Mouse (Mus musculus) kidney, adult 8-10 months (tissue): Measurements from ENCODE around the gene Mbd3.

ENCODE experiments used
- DNase-seq, 2 experiments: peaks; one replicate each; pipeline ENCODE4 v3.0.0; 2022

Mbd3 gene

DNA sequence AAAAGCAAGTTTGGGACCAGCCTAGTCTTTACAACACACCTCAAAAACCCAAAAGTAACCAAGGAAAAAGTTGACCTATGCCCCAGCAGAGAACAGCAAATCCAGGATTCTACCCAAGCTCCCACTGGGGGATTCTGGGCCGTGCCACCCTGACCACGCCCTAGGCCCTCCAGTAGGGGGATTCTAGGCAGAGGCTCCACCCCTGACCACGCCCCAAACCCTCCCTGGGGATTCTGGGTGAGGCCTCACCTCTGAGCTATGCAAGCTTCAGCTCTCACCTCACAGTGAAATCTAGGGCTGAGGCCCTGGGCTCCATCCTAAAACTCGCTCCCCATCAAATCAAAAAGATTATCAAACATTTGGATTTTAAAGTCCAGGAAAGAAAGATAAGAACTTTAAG lies 24.2 kb upstream of the Mbd3 start:
- DNase-seq = no peak

DNA sequence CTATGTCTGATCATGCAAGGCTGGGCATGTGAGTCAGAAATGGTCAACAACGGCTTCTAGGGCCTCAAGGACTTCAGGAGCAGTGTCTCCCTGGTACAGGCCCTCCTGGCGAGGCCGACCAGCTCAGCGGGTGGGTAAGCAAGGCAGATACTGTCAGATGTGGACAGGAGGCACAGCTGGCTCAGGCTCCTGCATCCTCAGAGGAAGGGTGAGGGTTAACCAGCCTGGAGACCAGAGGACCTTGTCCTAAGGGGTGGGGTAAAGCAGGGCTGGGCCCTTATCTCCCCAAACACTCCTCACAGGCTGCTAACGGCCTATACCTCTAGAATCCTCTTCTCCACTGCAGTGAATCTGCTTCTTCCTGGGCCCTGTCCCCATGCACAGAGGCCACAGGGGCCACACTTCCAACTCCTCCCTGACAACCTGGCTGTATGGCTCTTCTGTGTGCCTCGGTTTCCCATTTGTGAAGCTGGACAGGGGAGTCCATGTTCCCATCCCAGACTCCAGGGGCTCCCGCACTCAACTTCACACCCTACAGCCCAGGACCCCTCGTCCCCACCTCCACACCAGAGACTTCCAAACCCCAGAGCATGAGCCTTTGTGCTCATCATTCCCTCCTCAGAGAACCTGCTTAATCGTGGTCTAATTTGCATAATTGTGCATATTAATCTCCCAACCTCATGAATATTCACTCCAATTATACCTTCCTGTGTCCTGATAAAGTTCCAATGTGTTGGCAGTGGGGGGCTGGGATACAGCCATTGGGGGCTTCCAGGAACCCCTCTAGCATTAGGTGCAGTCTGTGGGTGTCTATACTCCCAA lies 22.5 kb upstream of the Mbd3 start:
- DNase-seq = no peak

DNA sequence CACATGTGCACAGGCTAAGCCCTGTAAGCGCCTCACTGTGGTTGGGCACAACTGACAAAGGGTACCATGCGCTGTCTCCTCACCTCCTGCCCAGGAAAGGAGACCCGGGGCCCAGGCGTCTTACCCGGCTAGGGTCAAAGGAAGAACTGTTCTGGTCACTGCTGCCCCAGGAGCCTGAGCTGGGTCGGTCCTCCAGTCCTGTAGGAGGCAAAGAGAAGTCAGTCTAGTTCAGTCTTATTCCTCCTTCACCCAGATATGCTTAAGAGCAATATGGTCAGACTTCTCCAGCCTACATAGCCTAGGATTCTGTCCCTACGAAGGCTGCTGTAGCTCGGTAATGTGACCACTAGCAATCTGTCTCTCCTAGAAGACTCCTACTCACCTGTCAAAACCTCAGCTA lies 21.9 kb upstream of the Mbd3 start:
- no peak for DNase-seq

GRCm38 (mm10) chr10:80420729-80421128 lies 21.4 kb upstream of the Mbd3 start:
- DNase-seq = no peak

DNA sequence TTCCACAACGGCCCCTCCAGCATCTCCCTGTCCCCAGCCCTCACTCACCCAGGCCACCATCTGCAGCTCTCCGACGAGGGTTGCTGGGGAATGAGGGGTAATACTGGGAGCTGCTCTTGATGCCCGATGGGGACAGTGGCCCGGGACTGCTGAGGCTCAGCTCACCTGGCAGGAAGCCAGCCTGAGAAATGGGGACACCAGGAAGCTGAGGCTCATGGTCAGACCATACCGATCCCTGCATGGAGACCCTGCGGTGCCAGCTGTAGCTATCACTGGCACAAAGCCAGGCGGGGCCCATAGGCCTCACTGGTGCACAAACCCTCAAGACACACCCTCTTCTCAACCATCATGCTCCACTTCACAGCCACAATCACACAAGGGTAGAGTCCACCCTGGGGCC lies 20.1 kb upstream of the Mbd3 start:
- DNase-seq = no peak

DNA sequence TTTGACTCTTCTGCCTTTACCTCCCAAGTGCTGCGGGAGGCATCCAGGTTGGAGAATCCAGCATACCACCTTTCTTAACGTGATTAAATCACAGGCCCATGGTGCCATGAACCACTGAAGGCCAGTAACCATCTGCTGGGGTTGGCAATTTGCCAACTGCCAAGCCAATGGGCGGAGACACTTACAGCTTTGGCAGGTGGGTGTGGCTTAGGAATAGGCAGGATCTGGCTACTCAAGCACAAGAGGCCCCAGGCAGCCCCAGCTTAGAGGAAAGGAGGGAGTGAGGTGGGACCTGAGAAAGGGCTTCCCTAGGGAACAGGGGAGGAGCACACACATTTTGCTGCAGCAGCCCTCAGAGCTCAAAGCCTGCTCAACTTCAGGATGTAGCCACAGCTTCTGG lies 19.0 kb upstream of the Mbd3 start:
- DNase-seq = peak in 1 of 2 experiments; percentile 41

DNA sequence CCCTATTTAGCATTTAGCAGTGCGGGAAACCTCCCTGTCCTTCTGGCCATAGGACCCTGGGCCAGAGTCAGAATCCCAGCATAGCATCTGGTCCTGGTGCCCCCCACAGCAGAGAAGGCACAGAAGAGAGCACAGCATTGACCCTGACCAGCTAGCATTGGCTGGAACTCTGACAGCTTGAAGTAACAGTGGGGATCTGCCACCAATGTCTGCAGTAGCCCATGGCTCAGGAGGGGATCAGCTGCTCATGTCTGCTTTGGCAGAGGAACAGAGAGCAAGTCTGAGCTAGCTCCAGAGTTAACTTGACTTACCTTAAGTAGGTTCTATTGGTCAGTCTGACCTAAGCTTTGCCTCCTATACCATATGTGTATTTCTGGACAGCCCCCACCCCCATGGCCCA lies 18.5 kb upstream of the Mbd3 start:
- no peak for DNase-seq

- DNase-seq = no peak
Measured at GRCm38 (mm10) chr10:80417371-80417770, 18.0 kb upstream of the Mbd3 start.

DNA sequence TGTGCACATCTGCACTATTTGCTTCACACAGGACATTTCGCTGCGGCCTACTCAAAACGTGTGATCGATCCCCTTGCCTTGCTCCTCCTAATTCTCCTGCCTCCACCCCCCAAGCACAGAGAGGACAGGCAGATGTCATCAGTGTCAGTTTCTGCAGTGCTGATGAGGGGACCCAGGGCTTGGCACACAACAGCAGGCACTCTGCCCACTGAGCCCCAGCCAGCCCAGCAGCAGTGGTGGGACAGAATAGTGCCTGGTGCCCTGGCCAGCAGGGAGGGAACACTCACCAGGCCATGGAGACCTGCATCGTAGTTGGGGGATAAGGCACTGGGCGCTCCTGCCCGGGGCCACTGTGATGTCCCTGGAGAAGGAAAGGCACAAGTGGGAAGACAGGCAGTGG lies 16.2 kb upstream of the Mbd3 start:
- no peak for DNase-seq

DNA sequence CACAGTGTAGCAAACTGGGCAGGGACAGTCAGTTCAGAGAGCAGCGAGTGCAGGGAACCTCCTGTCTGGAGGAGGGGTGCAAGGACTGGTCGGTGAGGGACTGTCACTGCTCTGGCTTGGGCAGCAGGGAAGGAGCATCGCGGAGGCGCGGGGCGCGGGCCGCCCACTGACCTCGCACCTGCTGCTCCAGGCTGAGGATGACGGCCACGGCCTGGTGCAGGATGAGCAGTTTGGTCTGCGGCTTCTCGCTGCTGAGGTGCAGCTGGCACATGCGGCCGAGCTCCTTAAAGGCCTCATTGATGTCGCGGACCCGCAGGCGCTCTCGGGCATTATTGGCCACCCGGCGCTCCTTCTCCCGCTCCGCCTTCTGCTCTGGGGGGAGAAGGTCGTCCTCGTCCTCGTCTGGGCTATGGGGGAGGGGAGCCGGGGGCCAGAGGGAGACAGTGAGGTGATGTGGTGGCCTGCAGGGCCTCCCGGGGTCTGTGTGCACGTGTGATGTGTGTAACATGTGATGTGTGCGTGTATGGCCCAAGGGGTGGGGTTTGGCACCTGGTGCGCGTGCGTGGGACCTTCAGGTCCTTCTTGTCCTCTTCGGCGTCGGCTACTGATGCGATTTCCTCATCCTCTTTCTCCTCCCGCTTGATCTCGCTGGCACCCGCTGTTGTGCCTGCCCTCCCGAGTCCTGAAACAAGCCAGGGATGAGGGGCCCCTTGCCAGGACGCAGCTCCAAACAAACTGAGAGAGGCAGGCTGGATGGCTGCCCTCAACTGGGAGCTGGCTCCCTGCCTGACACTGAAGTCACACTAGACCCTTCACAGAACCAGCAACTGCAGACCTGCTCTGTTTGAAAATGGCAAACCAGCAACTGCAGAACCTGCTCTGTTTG lies 13.5 kb upstream of the Mbd3 start:
- DNase-seq = no peak

DNA sequence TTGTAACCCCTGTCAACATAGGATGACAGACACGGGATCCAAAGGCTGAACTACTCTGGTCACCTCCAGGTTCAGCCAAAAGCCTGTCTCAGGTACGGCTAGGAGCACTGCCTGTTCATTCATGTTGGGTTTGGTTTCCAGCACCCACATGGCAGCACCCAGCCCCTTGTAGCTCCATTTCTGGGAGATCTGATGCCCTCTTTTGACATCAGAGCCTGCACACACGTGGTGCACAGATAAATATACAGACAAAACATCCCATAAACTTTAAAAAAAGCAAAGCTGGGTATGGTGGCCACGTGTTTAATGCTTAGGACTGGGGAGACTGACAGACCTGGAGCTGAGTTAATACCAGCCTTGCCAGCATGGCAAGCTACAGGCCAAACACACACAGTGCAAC lies 8.6 kb upstream of the Mbd3 start:
- DNase-seq = no peak

- DNase-seq = peak; percentile 94
Measured at GRCm38 (mm10) chr10:80406684-80407501, 7.5 kb upstream of the Mbd3 start, which contains the start of gene Uqcr11. TSS of gene Uqcr11 (minus strand) at chr10:80406830.

DNA sequence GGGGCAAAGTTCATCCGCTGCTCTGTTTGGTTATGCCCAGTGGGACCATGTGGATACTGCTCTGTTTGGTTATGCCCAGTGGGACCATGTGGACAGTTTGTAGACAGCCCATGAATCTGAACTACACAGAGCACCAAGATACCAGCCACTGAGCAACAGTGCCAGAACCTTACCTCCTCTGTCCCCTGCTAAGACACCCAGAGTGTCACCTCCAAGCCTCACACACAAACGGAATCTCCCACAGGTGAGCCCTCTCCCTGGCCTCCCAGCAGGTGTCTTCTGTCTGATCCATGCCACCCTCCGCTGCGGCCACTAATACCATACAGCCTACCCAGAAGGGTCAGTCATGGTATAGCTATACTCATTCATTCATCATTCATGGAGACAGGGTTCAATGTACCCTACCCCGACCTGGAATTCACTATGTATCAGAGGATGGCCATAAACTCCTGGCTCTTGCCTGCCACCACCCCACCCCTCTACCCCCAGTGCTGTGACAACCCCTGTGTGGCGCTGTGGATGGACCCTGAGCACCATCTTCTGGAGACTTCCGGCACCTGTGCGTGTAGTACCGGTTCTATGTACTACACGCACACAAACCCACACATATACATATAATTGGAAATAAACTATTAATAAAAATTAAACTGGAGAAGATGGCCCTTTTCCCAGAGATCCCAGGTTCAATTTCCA lies 6.3 kb upstream of the Mbd3 start:
- DNase-seq = no peak

DNA sequence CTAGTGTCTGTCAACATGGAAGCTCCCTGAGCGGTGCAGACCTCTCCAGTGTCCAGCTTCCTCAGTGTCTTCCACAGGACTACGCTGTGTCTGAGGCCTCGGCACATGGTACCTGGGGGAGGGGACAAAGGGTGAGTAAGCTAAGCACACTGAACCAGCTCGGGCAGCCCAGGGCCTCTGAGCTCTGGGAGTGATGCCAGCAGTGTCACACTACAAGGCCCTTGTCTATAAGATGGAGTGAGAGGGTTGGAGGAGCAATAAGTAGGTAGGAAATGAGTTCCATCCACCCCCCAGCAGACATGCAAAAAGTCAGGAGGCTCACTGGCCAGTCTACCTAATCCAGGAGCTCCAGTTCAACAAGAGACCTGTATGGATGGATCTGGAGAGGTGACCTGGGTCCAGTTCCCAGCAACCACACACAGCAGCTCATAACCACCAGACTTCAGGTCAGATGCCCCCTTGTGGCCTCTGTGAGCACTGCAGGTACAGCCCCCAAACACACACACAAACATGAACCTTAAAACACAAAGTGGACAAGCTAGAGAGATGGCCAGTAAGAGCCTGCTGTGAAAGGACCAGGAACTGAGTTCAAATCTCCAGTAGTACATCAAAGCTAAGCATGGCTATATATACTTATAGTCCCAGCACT lies 3.8 kb upstream of the Mbd3 start:
- DNase-seq = peak in 1 of 2 experiments; percentile 54

DNA sequence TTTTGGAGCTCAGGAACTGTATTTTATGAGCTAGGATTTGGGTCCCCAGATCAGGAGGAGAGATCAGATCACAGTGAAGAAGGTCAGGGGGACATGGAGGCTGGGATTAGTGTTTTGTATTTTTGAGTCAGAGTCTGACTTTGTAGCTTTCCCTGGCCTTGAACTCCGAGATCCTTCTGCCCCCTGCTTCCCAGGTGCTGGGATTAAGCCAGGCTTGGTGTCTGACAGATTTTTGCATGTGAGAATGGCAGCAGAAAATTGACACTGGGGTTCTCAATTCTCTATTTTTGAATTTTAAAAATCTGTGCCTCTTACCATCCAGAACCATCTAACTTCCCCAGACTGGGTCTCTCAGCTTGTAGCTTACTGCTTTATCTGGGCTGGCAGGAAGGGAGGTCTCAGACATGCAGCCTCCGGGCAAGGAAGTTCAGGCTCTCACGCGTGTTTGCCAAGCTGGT lies 1.4 kb upstream of the Mbd3 start:
- DNase-seq = no peak

DNA sequence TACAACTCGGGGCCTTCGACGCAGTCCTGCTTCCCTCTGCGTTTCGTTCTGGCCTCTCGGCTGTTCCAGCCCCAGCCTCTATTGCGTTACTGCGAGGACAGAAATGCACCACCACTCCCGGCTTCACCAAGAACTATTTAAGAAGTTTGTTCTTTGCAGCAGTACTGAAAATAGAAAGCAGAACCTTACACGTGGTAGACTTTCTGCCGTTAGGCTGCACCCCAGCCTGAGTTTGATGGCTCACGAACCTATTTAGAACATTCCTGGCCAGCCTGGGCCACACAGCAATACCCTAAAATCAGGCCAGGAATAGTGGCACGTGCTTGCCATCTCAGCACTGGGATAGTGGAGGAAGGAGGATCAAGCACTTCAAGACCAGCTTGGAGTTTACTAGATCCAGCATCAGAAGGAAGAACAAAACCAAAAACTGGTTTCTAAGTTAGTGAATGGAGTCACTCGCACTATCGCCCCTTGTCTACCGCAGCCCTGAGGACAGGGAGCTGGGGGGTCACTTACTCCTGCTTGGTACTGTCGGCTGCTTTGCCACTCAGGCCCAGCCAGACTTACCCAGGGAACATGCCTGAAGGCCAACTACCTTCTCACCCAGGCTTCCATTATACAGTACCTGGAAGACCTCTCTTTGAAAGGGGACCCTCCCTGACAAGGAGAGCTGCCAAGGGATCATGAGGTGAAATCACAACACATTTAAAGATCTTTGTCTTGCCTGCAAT lies 788 bp upstream of the Mbd3 start:
- DNase-seq = no peak

DNA sequence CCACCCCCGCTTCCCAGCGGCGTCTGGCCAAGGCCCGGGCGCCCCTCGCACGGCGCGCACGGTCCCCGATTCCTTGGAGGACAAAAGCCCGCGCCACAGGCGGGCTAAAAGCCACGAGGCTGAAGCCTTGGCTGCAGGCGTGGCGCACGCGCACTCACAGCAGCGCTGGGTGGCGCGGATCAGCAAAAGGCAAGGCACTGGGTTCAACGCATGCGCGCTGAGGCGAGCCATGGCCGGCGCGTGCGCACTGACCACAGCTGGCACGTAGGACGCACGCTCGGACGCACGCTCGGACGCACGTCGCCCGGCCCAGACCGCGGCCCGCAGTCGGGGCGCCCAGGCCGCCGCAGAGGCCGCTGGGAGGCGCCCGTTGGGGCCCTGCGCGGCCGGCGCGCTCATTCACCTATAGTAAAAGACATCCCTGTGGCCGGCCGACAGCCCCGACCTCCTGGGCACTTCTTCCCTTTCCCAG lies 595 bp downstream of the Mbd3 start:
- peak; percentile 97 to 98 for DNase-seq

GRCm38 (mm10) chr10:80398174-80398535 lies 1.2 kb downstream of the Mbd3 start:
- no peak for DNase-seq

DNA sequence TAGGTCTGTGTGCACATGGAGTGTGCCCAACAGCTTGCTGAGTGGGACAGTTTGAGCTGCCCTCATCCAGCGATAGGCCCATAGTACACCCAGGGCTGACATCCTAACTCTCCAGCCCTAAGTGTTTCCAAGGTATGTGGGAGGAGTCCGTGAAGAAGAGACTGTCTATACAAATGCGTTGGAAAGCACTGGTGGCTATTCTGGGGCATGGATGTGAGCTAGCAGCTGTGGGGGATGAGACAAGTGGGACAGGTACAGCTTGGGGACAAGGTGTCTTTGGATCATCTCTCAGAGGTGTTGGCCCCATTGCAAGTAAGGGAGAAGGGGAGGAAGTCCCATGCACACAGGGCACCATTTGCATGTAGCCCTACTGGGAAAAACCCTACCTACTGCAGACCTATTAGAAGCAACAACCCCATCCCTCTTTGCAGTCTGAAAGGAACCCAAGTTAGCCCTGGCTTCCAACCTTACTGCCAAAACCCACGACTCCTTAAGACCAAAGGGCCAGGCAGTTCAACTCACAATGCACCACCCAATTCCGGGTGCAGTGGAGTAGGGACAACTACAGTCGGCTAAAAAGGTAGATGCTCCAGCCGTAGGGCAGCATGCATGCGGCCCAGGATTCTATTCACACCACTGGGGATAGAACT lies 1.7 kb downstream of the Mbd3 start:
- DNase-seq = no peak

- no peak for DNase-seq
Measured at GRCm38 (mm10) chr10:80396822-80397523, 2.4 kb downstream of the Mbd3 start.
